Mouse (Mus musculus): ENCODE measurements around the gene Etl4. TPM values are rescaled to one million over a fixed set of nuclear protein-coding genes. Genes with fewer than 3 reads are reported as not detected.

The Etl4 gene
- total and polyA plus RNA-seq, 3 experiments: not detected

DNA sequence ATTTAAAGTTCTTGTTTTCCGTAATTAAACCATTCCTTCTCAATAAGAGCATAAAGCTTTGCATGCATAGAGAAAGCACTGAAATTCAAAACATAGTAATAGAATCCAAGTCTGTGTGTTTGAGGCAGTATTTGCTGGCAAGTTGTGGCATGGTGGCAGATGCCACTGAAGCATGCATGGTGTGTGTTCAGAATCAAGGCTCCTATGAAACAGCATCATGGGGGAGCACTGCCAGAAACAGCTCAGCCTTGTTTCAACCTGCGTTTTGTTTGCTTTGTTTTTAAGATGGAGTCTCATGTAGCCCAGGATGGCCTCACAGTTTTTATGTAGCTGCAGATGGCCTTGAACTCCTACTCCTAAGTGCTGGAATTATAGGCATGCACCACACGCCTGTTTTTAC is 614.1 kb downstream of the Etl4 start:
- Histone ChIP-seq H3K9me3 (replicated peaks; ENCODE audit: insufficient read depth, low read length) (no peaks in the 10 kb centered on the region), H3K79me2 (ENCODE audit: control insufficient read depth, insufficient read depth, low read length, poor library complexity) (no peaks in the 10 kb centered on the region), H3K4me1 (ENCODE audit: control insufficient read depth in 1 of 2, insufficient read depth in 2 of 2, low read length in 2 of 2) (no peaks in the 10 kb centered on the region), H3K9ac (ENCODE audit: control insufficient read depth, low read depth, low read length, poor library complexity, severe bottlenecking) (no peak overlapping the region), H3K27me3 (ENCODE audit: control insufficient read depth in 1 of 2, insufficient read depth in 2 of 2, low read length in 2 of 2) (no peaks in the 10 kb centered on the region), H3K4me3 (ENCODE audit: control insufficient read depth in 1 of 2, insufficient read depth in 1 of 2, low read depth in 2 of 2, low read length in 2 of 2) (no peak overlapping the region), H3K36me3 (ENCODE audit: control insufficient read depth in 1 of 2, insufficient read depth in 2 of 2, low read length in 2 of 2) (no peaks in the 10 kb centered on the region), H3K27ac (ENCODE audit: control insufficient read depth, low read depth, low read length) (no peak overlapping the region)
- DNase-seq (ENCODE audit: low read depth, low spot score): no peak
- TF ChIP-seq POLR2AphosphoS2 (IDR thresholded peaks at IDR 0.05; ENCODE audit: low read length) (no peak), MXI1 (IDR thresholded peaks at IDR 0.05; ENCODE audit: low read depth, low read length) (no peak), MYB (IDR thresholded peaks at IDR 0.05; ENCODE audit: low read depth, low read length) (no peak), TBP (IDR thresholded peaks at IDR 0.05; ENCODE audit: low read depth, low read length) (no peak), CHD2 (IDR thresholded peaks at IDR 0.05; ENCODE audit: low read length) (no peak), ELF1 (IDR thresholded peaks at IDR 0.05; ENCODE audit: low read depth, low read length) (no peak), MAX (IDR thresholded peaks at IDR 0.05; ENCODE audit: low read length) (no peak)

- DNase-seq (ENCODE audit: low read depth, low spot score): no peak
- H3K9ac ChIP-seq (ENCODE audit: control insufficient read depth, low read depth, low read length, poor library complexity, severe bottlenecking): no peak overlapping the region
- H3K27me3 ChIP-seq (ENCODE audit: control insufficient read depth in 1 of 2, insufficient read depth in 2 of 2, low read length in 2 of 2): no peaks in the 10 kb centered on the region
- no peaks in the 10 kb centered on the region for H3K9me3 ChIP-seq (replicated peaks; ENCODE audit: insufficient read depth, low read length)
- no peaks in the 10 kb centered on the region for H3K36me3 ChIP-seq (ENCODE audit: control insufficient read depth in 1 of 2, insufficient read depth in 2 of 2, low read length in 2 of 2)
- H3K4me1 ChIP-seq (ENCODE audit: control insufficient read depth in 1 of 2, insufficient read depth in 2 of 2, low read length in 2 of 2): no peaks in the 10 kb centered on the region
- TF ChIP-seq USF2 (IDR thresholded peaks at IDR 0.05; ENCODE audit: borderline replicate concordance in 1 of 2, insufficient read depth in 1 of 2, low read depth in 1 of 2, low read length in 2 of 2): no peak
- no peak for TF ChIP-seq USF1 (IDR thresholded peaks at IDR 0.05; ENCODE audit: low read depth, low read length)
- no peaks in the 10 kb centered on the region for H3K79me2 ChIP-seq (ENCODE audit: control insufficient read depth, insufficient read depth, low read length, poor library complexity)
- no peak overlapping the region for H3K27ac ChIP-seq (ENCODE audit: control insufficient read depth, low read depth, low read length)
- H3K4me3 ChIP-seq (ENCODE audit: control insufficient read depth in 1 of 2, insufficient read depth in 1 of 2, low read depth in 2 of 2, low read length in 2 of 2): no peak overlapping the region
These were observed 616.5 kb downstream of the Etl4 start for GRCm38 (mm10) chr2:20525879-20526593.

DNA sequence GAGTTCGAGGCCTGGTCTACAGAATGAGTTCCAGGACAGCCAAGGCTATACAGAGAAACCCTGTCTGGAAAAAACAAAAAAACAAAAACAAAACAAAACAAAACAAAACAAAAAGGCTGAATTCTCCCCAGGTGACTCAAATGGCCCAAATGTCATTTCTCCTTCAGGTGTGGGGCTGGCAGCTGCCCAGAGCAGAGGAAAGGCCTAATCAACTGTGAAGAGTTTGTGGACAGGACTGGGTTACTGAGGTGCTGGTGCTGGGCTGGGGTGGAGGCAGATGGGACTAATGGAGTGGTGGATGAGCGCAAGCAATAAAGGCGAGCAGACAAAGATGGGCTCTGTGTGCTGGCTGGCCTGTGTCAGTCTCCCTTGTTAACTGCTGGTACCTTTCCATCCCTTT is 617.3 kb downstream of the Etl4 start:
- TF ChIP-seq TBP (IDR thresholded peaks at IDR 0.05; ENCODE audit: low read depth, low read length): no peak
- no peak for TF ChIP-seq POLR2A (IDR thresholded peaks at IDR 0.05; ENCODE audit: control insufficient read depth in 1 of 2, insufficient read depth in 1 of 2, low read depth in 1 of 2, low read length in 2 of 2, poor library complexity in 1 of 2)
- TF ChIP-seq NRF1 (IDR thresholded peaks at IDR 0.05; ENCODE audit: insufficient read depth, low read depth, low read length, poor library complexity, severe bottlenecking): no peak
- no peak for TF ChIP-seq ZMIZ1 (IDR thresholded peaks at IDR 0.05; ENCODE audit: low read depth, low read length)
- TF ChIP-seq RAD21 (IDR thresholded peaks at IDR 0.05; ENCODE audit: low read depth, low read length): no peak
- TF ChIP-seq NELFE (IDR thresholded peaks at IDR 0.05; ENCODE audit: low read depth, low read length): no peak
- TF ChIP-seq TAL1 (IDR thresholded peaks at IDR 0.05; ENCODE audit: low read length): no peak
- TF ChIP-seq HCFC1 (IDR thresholded peaks at IDR 0.05; ENCODE audit: low read depth, low read length): no peak
- no peak for TF ChIP-seq E2F4 (IDR thresholded peaks at IDR 0.05; ENCODE audit: borderline replicate concordance, low read depth, low read length)
- no peak for TF ChIP-seq USF2 (IDR thresholded peaks at IDR 0.05; ENCODE audit: borderline replicate concordance in 1 of 2, insufficient read depth in 1 of 2, low read depth in 1 of 2, low read length in 2 of 2)
- no peak for TF ChIP-seq SMC3 (IDR thresholded peaks at IDR 0.05; ENCODE audit: low read depth, low read length)
- no peak for TF ChIP-seq GATA1 (IDR thresholded peaks at IDR 0.05; ENCODE audit: low read depth, low read length)
- no peak for TF ChIP-seq MAZ (IDR thresholded peaks at IDR 0.05; ENCODE audit: low read depth, low read length)
- TF ChIP-seq GABPA (IDR thresholded peaks at IDR 0.05; ENCODE audit: low read depth, low read length): no peak
- no peaks in the 10 kb centered on the region for H3K36me3 ChIP-seq (ENCODE audit: control insufficient read depth in 1 of 2, insufficient read depth in 2 of 2, low read length in 2 of 2)
- H3K27me3 ChIP-seq (ENCODE audit: control insufficient read depth in 1 of 2, insufficient read depth in 2 of 2, low read length in 2 of 2): no peaks in the 10 kb centered on the region
- H3K9ac ChIP-seq (ENCODE audit: control insufficient read depth, low read depth, low read length, poor library complexity, severe bottlenecking): no peak overlapping the region
- no peaks in the 10 kb centered on the region for H3K79me2 ChIP-seq (ENCODE audit: control insufficient read depth, insufficient read depth, low read length, poor library complexity)
- no peak overlapping the region for H3K4me3 ChIP-seq (ENCODE audit: control insufficient read depth in 1 of 2, insufficient read depth in 1 of 2, low read depth in 2 of 2, low read length in 2 of 2)
- no peaks in the 10 kb centered on the region for H3K4me1 ChIP-seq (ENCODE audit: control insufficient read depth in 1 of 2, insufficient read depth in 2 of 2, low read length in 2 of 2)
- no peak overlapping the region for H3K27ac ChIP-seq (ENCODE audit: control insufficient read depth, low read depth, low read length)
- no peaks in the 10 kb centered on the region for H3K9me3 ChIP-seq (replicated peaks; ENCODE audit: insufficient read depth, low read length)
- no peak for DNase-seq (ENCODE audit: low read depth, low spot score)
